Mouse (Mus musculus) urinary bladder, adult 2 months (tissue): ENCODE results near the gene Syn3. TPM values are rescaled to one million over a fixed set of nuclear protein-coding genes. Genes with fewer than 3 reads are reported as not detected.

Experiments
- DNase-seq: peaks from one replicate; pipeline ENCODE4 v3.0.0; 2022; ENCODE audit warnings: low spot score
- polyA plus RNA-seq: library from polyadenylated mRNA; depleted of rRNA; stranded (reverse); fragments of >200 nt; gene quantifications from 2 replicates; pipeline ENCODE4 v1.2.3, GENCODE M21; 2012

The Syn3 gene
- polyA plus RNA-seq, 1 experiment = 0.73 TPM

DNA sequence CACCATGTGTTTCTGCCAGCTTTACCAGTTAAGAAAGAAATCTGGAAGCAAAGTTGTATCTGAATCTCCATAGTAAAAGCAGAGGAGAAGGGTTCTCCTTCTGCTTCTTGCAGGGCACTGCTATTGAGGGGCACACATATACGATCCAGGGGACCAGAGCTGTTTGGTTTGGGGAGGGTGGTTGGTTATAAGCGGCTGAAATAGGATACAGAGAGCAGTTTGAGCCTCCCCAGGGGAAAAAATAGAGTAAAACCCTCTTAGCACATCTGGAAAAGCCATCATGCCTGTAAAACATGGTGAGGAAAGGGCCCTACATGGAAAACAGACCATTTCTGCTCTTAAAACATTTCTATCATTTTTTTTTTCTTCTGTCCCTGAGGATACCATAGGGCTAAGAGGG lies 220.2 kb downstream of the Syn3 start:
- DNase-seq = no peak

DNA sequence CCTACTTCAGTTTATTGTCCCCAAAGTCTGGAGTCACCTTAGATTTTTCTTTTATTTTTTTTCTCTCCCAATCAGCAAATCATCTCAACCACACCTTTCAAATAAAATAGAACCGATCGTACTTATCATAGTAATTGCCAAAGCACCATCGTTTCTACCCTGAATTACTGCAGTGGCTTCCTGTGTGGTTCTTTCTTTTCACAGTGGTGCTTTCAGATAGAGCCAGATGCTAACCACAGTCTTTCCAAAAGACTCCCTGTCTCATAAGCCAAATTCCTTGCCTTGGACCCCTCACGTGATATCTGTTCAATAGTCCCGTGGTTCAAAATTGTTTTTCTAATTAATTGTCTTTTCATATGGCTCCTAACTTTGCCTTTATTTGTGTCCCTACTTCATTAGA lies 221.4 kb downstream of the Syn3 start:
- DNase-seq = no peak

DNA sequence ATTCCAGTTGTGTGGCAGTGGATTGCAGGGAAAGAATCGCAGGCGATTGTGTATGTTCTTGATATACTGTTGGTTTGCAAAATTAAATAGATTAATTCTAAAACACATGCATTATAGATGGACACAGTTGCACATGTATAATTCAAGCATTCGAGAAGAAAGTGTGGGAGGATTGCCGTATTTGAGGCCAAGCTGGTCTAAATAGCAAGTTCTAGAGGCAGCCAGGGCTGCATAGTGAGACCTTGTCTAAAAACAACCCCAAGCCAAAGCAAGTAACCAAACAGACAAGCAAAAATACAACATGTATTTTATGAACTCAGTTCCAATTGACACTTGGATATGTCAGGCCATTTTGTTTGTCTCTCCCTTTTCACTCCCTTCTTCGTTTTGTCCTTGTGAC lies 223.1 kb downstream of the Syn3 start:
- no peak for DNase-seq

GRCm38 (mm10) chr10:86273410-86274191 lies 225.1 kb downstream of the Syn3 start:
- DNase-seq = no peak

GRCm38 (mm10) chr10:86272826-86273225 lies 225.9 kb downstream of the Syn3 start:
- no peak for DNase-seq

- DNase-seq = no peak
These were observed 228.4 kb downstream of the Syn3 start for GRCm38 (mm10) chr10:86270254-86270653.

DNA sequence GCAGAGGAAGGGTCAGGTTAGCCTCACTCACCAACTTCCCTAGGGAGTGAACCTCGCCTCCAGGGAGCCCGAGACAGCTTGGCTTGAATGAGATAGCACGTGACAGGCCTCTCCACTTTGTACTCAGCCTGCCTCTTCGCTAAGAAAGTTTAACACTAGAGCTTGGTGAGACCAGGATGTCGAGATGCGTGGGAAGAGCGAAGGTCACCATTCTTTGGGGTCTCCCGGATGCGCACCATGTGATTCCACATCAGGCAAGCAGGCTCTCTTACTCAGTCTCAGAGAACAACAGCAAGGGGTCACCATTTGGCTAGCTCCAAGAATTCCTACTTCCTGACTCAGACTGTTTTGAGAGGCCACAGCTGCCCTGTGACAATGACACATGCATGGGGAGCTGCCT lies 234.1 kb downstream of the Syn3 start:
- DNase-seq = no peak

- no peak for DNase-seq
These were observed 237.0 kb downstream of the Syn3 start for GRCm38 (mm10) chr10:86261725-86262124.

- no peak for DNase-seq
These were observed 239.7 kb downstream of the Syn3 start for GRCm38 (mm10) chr10:86258992-86259391.

DNA sequence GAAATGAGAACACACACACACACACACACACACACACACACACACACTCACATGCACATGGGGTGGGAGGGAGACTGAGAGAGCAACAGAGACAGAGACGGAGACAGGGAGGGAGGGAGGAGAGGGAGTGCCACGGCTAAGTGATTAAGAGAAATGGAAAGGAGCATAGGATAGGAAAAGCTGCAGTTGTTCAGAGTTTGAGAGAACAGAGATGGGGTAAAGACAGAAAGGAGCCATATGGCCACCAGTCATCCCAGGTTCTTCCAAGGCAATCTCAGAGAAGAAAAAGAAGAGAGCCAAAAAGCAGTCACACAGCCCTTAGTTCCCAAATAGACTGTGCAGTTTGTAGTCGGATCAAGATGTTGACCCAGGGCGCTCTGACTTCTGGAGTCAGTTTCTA lies 240.7 kb downstream of the Syn3 start:
- no peak for DNase-seq

- no peak for DNase-seq
These were observed 241.7 kb downstream of the Syn3 start for GRCm38 (mm10) chr10:86257045-86257444.

DNA sequence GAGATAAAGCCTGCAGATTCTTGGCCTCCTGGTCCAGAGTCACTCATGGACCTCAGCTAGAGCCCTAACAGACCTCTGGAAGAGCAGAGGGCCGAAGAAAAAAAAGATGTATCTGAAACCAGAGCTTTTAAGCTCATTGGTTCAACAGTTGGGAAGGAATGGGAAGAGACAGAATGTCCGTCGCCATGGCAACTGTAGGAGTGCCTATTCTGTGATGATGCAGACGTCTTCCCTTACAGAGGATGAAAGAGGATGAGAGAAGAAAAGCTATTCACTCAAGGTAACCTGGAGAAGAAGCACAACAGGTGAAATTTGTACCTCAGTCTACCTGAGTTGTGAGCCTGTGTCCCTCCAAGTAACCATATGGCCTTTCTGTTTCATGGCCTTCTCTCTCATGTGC lies 242.5 kb downstream of the Syn3 start:
- DNase-seq = no peak

GRCm38 (mm10) chr10:86250149-86250922 lies 248.4 kb downstream of the Syn3 start:
- no peak for DNase-seq

DNA sequence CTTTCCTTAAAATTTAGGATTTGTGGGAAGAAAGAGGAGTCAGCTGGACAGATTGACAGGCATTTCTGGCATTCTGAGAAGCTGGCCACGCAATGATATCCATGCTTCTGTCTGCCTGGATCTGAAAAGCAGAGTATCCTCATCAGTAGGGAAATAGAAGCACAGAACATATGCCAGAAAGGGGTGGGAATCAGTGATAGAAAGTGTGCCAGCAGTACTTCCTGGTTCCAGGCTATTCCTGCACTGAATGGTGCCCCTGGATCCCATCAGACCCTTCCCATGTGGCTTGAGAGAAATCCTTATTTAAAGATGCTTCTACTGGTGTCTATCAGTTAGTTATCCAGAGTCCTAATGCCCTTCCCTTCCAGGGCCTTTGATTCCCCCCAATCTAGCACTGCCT lies 249.4 kb downstream of the Syn3 start:
- DNase-seq = no peak

GRCm38 (mm10) chr10:86248807-86249206 lies 249.9 kb downstream of the Syn3 start:
- no peak for DNase-seq

DNA sequence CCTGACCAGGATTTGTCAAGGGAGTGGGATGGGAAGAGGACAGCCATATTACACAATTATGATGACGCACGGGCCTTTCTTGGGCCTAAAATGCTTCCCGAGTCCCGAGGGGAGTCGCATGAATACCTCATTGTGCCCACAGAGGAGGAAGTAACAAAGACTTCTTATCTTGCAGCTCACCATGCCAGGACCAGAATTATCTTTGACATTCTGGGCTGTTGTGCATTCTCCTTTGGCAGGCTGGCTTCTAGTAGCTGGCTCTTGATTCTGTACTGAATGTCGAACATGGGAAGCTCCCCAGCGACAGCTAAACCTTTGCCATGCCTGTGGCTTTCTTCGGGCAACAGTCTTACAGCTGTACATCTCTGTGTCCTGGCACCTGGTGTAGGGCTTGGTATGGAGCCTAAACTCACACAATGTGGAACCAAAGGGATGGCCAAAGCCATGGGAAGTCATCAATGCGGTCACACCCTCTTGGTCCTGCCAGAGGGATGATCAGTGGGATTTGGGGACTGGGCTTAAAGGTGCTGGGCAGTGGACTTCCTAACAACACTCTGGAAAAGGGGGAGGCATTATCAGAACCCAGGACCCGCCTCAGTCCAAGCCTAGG lies 250.5 kb downstream of the Syn3 start:
- DNase-seq = no peak

DNA sequence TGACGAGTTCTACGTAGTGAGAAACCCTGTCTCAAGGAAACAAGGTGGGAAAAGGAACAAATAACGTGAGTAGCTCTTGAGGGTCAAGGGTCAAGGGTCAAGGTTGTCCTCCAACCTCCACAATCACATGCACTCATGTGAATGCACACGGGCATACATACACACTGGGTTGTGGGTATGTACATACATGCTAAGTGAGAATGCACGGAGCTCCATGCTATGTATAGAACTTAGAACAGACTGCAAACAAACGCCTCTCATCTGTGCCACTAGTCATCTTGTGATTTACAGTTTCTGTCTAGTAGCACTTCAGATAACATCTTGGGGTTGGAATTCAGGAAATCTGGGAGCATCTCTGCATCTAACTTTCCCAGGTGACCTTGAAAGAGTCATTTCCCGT lies 253.3 kb downstream of the Syn3 start:
- DNase-seq = no peak

GRCm38 (mm10) chr10:86243525-86243924 lies 255.2 kb downstream of the Syn3 start:
- DNase-seq = no peak

DNA sequence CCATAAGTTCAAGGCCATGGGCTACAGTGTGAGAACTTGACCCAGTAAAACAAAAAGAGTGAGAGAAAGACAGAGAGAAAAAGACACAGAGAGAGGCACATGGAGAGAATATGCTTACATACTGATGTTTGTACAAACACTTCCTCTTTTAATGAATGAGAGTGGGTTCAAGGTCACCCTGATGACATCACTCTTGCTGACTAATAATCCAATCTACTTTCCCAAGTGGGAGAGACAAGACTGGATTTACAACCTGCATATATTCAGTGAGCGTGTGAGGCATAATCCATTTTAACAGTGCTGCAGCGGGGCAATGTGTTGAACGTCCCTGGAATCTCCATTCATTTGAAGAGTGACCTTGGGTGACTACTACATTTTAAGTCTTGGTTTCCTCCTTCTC lies 256.0 kb downstream of the Syn3 start:
- DNase-seq = no peak

- DNase-seq = no peak
These were observed 268.7 kb downstream of the Syn3 start for GRCm38 (mm10) chr10:86230006-86230405.

- no peak for DNase-seq
These were observed 273.2 kb downstream of the Syn3 start for GRCm38 (mm10) chr10:86225480-86225879.

GRCm38 (mm10) chr10:86218984-86219383 lies 279.7 kb downstream of the Syn3 start:
- DNase-seq = no peak

DNA sequence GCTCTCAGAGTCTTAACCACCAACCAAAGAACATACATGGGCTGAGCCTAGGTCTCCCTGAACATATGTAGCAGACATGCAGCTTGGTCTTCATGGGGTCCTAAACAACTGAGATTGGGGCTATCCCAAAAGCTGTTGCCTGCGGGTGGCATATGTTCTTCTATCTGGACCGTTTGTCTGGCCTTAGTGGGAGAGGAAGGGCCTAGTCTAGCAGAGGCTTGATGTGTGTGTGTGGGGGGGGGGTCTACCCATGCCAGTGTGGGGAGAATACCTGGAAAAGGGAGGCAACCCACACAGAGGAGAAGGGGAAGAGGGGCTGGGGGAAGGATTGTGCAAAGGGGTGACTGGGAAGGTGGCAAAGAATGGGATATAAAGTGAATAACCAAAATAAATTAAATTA lies 281.9 kb downstream of the Syn3 start:
- DNase-seq = no peak
